Mouse (Mus musculus): ENCODE data around the gene Chd1l.
A peak's percentile ranks its signal among the peaks of the same experiment; 100 is the strongest.

The Chd1l gene

GRCm38 (mm10) chr3:97524835-97525234, 85.2 kb downstream of the Chd1l start:
- DNase-seq (ENCODE audit: low spot score in 2 of 2), result peak in 1 of 2 experiments; percentile 46

DNA sequence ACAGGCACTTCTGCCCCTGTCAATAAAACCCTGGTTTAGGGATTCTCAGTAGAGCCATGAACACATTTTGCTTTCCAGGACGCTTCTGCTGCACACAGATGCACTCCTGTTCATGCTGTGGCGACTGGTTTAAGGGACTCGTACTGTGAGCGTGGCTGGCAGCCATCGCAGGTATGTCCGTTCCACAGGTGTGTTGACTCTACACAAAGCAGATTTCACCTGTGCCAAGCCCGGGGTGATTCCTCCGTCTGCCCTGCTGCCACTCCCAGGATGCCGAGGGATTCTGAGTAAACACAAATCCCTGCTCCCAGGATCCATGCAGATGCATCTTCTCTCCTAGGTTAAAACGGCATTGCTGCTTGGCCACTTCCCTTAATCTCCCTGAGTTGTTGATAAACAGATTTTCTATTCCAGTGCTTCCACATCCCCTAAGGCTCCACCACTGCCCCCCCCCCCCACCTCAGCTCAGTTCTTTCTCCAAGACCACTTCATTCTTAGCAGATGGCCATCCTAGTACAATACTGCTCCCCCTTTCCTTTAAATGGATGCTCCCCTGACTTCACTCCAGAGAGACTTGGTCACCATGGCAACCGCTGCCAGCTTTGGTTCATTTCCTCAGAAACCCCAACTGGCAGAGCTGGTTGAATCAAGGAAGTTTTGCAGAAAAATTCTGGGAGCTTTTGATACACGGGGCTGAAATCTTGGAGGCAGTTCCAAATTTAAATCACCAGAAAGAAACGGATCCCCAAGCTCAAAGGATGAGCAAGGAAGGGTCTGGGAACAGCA, 87.9 kb downstream of the Chd1l start:
- DNase-seq (ENCODE audit: low spot score in 2 of 2), result peak; percentile 94 to 97

DNA sequence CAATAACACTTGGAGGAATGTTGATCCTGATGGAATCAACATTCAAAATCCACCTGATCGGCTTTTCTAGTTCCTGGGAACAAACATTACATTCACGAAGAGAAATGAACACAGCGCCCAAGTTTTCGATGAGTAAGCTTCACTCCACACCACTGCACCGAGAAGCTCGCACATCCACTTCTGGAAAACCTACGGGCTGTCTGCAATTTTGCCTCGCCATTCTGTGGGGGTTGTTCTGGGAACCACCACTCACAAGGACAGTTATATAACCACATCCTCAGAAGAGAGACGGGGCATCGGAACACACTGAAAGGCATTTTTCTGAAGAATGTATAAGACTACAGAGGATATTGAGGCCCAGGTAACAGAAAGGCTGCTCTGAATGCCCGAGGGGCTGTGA, 90.1 kb downstream of the Chd1l start:
- DNase-seq (ENCODE audit: low spot score in 2 of 2), result no peak

DNA sequence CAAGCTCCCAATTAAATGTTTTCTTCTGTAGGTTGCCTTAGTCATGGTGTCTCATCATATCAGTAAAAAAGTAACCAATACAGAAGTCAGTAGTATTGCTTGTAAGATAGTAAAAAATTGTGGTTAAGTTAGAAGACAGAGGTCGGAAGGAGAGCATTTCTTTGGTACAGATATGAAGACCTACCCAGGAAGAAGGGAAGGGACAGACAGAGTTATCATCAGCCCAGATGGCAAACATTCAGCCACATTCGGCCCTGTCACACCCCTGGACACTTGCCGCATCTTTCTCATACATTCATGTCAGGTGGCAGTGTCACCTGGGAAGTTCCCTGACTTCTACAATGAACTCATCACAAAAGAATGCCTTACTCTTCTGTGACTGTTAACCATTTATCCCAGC, 97.7 kb downstream of the Chd1l start:
- DNase-seq (ENCODE audit: low spot score in 2 of 2), result peak in 1 of 2 experiments; percentile 10

Data from right cerebral cortex, postnatal 10 days (tissue).